Mouse (Mus musculus) layer of hippocampus, adult 2 months (tissue): ENCODE results near the gene Slc9c1. TPM values are rescaled to one million over a fixed set of nuclear protein-coding genes. Genes with fewer than 3 reads are reported as not detected.
A peak's percentile ranks its signal among the peaks of the same experiment; 100 is the strongest.

Experiments
- DNase-seq, 2 experiments: peaks; one replicate each; pipeline ENCODE4 v3.0.0; 2022; ENCODE audit warnings: low spot score in 2 of 2
- H3K27ac ChIP-seq: fragments of 200-600 bp; 2 replicates; pipeline ENCODE4 v1.8.1; 2022
- H3K4me3 ChIP-seq: fragments of 200-600 bp; 2 replicates; pipeline ENCODE4 v1.8.1; 2022; ENCODE audit warnings: mild to moderate bottlenecking
- CTCF ChIP-seq: fragments of 200-600 bp; conservative IDR thresholded peaks from 2 replicates; pipeline ENCODE4 v1.8.1; 2022; ENCODE audit warnings: antibody characterized with exemption, mild to moderate bottlenecking, moderate library complexity
- total RNA-seq, 2 experiments: library from RNA; stranded (reverse); gene quantifications; 2 replicates each; pipeline ENCODE4 v1.2.3; 2021

Gene Slc9c1
- total RNA-seq, 2 experiments from 2014 or later: not detected

DNA sequence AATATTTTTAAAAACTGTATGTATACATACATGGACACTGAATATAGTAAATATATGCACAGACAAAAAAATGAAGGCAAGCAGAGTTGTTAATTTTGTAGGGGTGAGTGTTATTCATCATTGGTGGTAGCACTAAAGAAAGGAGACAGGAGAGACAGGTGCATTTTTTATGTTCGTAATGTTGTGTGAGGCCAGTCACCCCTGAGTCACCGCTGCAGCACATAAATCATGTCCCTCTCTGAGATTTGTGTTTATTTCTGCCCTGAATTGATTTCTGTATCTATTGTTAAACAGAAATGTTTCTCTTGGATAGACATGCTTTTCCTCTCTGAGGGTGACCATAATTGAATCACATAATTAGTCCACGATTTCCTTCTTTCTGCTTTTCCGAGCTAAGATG, 97.3 kb downstream of the Slc9c1 start:
- Histone ChIP-seq H3K4me3 (no peak overlapping the region), H3K27ac (no peak overlapping the region)
- no peak for TF ChIP-seq CTCF
- no peak for DNase-seq

DNA sequence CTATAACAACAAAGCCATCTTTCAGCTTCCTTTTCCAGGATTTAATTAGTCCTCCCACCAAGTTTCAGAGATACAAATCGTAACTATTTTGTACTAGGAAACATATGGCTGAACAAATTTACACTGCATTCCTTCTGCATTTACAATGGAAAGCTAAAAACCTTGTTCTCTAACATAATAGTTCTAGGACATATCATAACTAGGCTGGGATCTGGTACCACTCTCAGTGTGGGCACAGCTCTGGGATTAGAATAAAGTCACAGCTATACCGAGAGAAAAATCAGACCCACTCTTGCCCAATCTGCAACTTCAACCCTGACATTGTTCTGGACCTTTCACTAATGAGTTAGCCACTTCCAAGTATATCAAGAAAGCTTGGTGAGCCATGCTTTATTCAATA, 100.7 kb downstream of the Slc9c1 start:
- no peak for TF ChIP-seq CTCF
- no peak overlapping the region for H3K4me3 ChIP-seq
- H3K27ac ChIP-seq: no peak overlapping the region
- no peak for DNase-seq

DNA sequence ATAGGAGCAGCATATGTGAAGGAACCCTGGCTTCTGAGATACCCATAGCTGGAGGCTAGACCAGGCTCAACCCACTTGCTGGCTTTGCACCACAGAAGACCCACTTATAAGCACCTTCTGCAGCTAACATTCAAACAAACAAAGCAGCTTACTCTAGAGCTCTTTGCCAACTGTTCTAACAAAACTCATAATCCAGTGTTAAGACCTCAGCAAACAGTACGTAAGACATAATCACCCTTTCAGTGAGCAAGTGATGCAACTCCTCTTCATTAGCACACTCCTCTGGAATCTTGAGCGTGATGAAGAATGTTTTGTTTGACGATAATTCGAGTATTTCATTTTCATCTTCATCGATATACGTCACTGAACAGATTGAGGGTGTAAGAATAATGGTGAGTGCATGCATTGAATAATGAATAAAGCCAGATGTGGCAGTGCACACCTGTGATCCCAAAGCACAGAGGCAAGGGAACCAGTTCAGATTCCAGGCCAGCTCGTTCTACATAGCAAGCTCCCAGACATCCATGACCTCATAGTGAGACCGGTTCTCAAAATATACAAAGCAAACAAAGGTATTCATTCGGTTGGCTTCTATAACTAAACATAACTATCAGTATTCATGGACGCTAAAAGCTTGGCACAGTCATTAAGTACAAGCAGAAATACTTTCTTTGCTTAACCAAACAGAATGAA, 105.1 kb downstream of the Slc9c1 start:
- Histone ChIP-seq H3K27ac (no peak overlapping the region), H3K4me3 (no peak overlapping the region)
- TF ChIP-seq CTCF: no peak
- no peak for DNase-seq

DNA sequence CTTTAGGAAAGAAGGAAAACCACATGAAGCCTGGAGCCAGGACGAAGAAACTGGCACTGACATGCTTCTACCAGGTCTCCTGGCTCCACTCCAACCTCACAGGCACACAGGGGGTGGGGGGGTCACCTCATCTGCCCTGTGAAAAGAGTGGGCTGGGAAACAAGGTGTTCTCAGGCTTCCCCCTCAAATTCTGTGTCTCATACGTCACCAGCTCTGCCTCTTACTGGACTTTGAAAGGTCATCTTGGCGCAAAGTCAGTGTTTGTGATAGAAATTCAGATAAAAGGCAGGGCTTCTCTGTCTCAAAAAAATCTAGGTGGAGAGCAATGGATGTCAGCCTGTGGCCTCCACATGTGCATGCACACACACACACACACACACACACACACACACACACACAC, 106.2 kb downstream of the Slc9c1 start:
- TF ChIP-seq CTCF: no peak
- Histone ChIP-seq H3K4me3 (no peak overlapping the region), H3K27ac (no peak overlapping the region)
- DNase-seq: no peak

DNA sequence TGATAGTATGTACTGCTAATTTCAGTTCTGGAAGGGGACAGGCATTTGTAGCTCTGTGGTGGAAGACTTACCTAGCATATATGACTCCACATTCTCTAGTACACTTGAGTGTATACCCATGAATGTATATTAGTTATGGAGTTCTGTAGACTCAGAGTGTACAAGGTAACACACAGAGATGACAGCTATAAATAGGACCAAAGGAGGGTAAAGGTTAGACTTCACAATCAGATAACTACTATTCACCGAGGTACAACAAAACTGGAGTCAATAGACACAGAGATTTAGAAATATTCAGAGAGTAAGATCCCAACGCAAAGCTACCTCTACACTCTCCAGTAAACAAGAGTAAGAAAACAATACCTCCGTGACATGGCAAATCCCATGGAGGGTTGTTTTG, 108.8 kb downstream of the Slc9c1 start:
- DNase-seq: no peak
- Histone ChIP-seq H3K27ac (no peak overlapping the region), H3K4me3 (no peak overlapping the region)
- no peak for TF ChIP-seq CTCF

DNA sequence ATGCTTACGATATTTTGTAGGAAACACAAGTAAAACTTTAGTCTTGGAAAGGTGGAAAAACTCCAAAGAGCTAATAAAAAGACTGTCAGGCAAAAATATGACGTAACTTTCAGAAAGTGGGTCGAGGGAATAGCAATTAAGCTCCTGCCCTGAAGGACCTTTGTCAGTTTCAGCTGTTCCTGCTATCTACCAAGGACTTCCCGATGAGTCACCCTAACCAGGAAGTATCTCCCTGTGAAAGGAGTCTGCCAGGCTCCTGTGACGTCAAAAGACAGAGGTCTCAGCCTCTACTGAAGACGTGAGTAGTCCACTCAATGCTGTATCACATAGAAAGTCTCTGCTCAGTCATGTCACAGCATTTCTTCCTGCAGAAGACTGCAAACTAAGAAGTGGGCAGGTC, 109.3 kb downstream of the Slc9c1 start:
- TF ChIP-seq CTCF: no peak
- DNase-seq: no peak
- H3K27ac ChIP-seq: no peak overlapping the region
- H3K4me3 ChIP-seq: no peak overlapping the region

DNA sequence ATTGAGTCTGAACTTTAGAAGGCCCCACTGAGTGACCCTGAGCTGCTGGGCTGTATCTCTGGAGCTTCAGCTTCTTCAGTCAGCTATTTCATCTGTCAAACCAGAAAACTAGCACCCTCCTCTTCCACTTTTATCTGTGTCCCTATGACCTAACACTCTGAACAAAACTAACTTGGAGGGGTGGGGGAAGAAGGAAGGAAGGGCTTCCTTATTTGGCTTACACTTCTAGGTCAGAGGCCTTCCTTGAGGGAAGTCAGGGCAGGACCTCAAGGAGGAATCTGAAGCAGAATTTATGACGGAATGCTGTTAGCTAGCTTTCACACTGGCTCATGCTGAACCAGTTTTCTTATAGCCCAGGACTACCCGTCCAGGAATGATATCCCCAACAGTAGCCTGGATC, 116.4 kb downstream of the Slc9c1 start:
- no peak for TF ChIP-seq CTCF
- DNase-seq: no peak
- Histone ChIP-seq H3K27ac (no peak overlapping the region), H3K4me3 (no peak overlapping the region)

DNA sequence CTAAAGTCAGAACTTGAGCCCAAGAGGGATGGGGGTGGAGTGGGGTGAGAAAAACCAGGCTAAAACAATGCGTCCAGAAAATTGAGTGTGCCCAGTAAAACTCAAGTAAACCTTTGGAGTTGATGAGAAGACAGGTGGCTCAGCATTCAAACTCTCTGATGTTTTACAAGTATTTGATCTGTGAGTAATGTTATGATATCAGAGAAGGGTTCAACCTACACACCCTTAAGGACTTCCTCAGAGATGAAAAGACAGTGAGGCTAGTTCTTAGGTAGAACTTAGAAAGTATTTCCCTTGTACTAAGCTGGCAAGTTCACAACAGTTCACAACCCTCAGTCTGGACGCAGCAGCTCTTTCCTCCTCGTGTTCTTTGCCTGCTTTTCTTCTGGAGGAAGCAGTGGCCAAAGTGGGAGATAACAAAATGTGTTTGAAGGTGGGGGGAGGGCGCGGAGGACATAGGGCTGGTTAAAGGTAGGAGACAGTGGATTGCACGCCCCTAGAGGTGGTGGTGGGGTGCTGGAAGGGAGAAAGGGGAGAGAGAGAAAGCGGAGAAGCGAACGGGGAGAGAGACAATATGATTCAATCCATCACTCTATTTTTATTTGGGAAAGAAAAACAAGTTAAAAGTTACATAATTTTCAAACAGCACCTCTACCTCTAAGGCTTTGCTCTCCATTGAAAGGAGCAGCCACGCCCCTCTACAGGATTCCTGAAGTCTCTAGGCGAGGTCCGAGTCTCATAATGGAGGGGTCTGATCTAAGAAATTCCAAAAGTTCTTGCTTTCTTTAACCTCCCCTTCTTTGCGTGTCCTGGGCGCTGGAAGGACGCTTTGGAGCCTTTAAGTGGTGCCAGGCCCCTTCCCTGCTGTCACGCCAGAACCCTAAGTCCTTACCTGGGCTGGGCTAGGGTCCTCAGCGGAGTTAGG, 118.2 kb downstream of the Slc9c1 start:
- Histone ChIP-seq H3K4me3 (peak overlapping the region; percentile 37), H3K27ac (no peak overlapping the region)
- 0 out of 2 replicates have a peak, but pooled peaks have one; percentile 5 for TF ChIP-seq CTCF
- no peak for DNase-seq

DNA sequence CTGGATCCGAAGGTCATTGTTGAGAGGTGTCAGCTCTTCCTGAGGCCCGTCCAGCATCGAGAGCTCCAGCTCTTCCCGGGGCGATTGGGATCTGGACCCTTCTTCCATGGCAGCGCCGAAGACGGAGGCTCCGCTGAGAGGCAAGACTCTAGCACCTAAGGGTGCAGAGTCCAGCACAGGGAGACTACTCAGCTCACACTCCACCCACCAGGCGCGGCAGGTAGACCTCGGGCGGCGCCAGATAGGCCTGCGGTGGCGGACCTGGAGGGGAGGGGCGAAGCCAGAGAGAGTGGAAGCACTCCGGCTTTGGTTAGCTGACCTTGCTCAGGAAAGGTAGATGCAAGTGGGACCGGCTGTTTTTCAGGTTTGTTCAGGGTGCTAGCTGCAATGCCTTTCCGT, 118.8 kb downstream of the Slc9c1 start, which contains the start of gene BC016579:
Gene BC016579 (minus strand): TSS at position 135 of the 399 bp plus-strand sequence.
- no peak for TF ChIP-seq CTCF
- Histone ChIP-seq H3K4me3 (peak within 1 kb of the TSS; percentile 37), H3K27ac (no peak within 1 kb of the TSS)
- no peak for DNase-seq

DNA sequence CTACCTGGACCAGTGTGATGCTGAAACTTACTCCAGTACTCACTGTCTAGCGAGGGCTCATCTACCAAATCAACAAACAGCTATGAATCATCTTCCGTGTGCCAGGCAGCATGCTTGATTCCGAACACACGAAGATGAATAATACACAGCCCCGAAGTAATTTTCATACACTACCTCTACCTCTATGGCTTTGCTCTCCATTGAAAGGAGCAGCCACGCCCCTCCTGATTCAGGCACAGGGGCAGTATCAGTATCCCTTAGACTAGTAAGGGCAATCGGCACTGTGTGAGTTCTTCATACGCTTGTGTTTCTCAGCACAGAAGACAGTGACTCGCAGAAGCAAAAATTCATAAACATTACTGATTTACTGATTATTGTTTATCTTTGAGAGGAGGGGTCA, 119.4 kb downstream of the Slc9c1 start:
- no peak overlapping the region for H3K4me3 ChIP-seq
- TF ChIP-seq CTCF: no peak
- DNase-seq: no peak
- no peak overlapping the region for H3K27ac ChIP-seq

Other genes with a start within 250 kb of the Slc9c1 start
- gene Cd200, start 126.3 kb upstream of the Slc9c1 start, total RNA-seq: 10 to 100 TPM; 75.7 to 76.2 TPM
- gene Gm609, start 42.3 kb upstream of the Slc9c1 start, total RNA-seq: under 1 TPM; 0.17 to 0.31 TPM
- not detected for gene Gm17783, start 3.3 kb upstream of the Slc9c1 start, total RNA-seq
- not detected for gene Gcsam, start 75.1 kb downstream of the Slc9c1 start, total RNA-seq
- gene BC016579, start 118.8 kb downstream of the Slc9c1 start, total RNA-seq: under 1 TPM in 1 of 2 experiments, not detected in 1; 0.15 TPM
- 1 to 10 TPM in 1 of 2 experiments, under 1 TPM in 1; 0.44 to 1.0 TPM for gene Tmprss7, start 158.3 kb downstream of the Slc9c1 start, total RNA-seq
- 100 to 1,000 TPM; 246 to 258 TPM for gene Tagln3, start 189.3 kb downstream of the Slc9c1 start, total RNA-seq
- 10 to 100 TPM; 19.8 to 20.5 TPM for gene Abhd10, start 207.6 kb downstream of the Slc9c1 start, total RNA-seq